Mouse (Mus musculus) v-Abl transformed pro-B cells (cell line): Measurements from ENCODE around the gene Ptpn1.

ENCODE experiments used
- in situ Hi-C, 2 experiments: fragments of 400-800 bp; cut with MboI; formaldehyde crosslinking; loops; one replicate each; pipeline ENCODE4 v1.15.1; 2025; ENCODE audit not compliant: unreplicated experiment in 2 of 2

Ptpn1 gene

DNA sequence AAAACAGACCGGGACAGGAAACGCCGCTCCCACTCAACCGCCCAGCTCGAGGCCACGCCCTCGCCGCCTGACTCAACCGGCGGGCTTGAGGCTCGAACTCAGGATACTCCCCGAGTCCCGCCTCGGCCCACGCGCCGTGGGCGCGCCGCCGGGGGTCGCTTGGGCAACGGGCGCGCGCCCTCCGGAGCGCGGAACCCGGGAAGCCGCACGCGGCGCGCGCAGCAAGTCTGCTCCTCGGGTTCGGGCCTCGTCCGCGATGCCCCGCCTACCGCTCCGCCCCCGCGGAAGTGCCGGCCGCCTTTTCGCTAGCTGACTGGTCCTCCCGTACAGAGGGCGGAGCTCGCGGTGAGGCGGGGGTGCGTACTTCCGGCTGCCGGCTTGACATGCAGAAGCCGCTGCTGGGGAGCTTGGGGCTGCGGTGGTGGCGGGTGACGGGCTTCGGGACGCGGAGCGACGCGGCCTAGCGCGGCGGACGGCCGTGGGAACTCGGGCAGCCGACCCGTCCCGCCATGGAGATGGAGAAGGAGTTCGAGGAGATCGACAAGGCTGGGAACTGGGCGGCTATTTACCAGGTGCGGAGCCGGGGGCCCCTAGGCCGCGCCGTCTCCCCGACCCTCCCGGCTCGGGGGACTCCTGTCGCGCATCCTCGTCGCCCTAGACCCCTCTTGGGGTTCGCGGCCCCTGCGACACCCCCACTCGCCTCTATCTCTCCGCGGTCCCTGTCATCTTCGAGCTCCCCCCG, at the start of gene Ptpn1:
Ptpn1 (plus strand) TSS at position 73 of the 742 bp plus-strand sequence.
- in situ Hi-C loops = no loop called here

DNA sequence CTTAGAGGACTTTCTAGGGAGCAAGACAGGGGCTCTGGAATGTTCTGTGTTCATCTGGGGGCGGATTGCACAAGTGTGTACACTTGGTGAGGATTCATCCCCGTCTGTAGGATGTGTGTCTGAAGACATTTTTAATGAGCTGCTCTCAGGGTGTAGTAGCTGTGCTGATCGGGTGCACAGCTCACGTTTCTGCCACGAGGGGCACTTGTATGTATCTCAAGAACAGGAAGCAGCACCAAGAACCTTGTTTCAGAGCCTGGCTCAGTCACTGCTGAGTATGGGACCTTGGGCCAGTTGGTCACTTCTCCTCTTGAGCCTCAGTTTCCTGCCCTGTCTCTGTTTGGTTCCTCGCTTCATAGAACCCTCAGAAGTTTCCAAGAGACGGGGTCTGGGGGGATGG, 45.4 kb upstream of the Ptpn1 start:
- in situ Hi-C loops = loop anchor here (5.0 to 25.0 kb wide), 2 partner anchors 354 to 551 kb away; no protein-coding TSS in a partner anchor

DNA sequence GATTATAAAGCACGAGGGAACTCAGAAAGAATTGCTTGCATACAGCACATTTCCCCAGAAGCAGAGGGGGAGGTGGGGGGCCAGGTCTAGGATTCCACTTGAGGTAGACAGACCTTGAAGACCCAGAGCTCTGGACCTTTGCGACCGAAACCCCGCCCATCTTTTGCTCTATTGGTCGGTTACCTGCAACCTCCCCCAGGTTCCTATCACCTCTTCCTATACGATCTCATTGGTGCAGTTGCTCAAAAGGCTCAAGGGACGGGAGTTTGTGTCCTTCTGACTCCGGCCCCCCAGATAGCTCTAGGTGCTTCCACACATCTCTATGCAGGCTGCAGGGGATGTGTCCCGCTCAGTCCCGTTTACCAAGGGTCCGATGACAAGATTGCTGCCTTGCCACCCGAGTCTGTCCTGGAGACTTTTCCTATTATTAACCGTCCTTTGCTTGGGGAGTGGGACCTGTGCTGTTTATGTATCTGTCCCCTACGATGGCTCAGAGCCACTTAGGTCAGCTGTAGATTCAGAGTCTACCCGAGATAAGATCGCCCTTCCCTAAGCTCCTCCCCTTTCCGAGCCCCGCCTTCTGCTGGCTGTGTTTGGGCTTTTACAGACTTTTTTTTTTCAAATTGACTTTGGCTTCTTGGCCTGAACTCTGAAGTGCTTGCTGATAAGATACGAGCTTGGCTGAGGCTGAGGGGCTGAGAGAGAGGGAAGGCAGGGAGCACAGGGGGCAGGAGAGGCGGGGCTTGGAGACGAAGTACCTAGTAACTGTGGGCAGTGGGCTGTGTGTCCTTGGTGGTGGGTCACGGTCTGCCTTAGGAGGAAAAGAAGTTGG, 44.1 kb upstream of the Ptpn1 start:
- in situ Hi-C loops = loop anchor here (5.0 to 25.0 kb wide), 2 partner anchors 355 to 550 kb away; no protein-coding TSS in a partner anchor

DNA sequence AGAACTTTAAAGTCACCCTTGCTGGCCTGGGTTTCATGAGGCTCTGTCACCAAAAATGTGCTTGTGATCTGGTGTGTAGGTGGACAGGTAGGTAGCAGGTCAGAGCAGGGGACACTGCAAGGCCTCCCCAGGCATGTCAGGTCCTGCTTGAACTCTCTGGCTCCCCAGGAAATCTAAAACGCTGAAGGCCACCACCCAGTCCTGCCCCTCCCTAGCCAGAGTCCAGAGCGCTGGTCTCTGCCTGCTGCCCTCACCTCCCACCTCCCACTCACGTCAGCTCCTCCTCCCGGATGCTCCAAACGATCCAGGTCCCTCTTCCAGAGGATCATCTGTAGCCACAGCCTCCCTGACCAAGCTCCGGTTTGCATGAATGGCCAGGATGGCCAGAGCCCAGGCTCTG, 43.0 kb upstream of the Ptpn1 start:
- in situ Hi-C loops = loop anchor here (5.0 to 25.0 kb wide), 2 partner anchors 357 to 548 kb away; no protein-coding TSS in a partner anchor

DNA sequence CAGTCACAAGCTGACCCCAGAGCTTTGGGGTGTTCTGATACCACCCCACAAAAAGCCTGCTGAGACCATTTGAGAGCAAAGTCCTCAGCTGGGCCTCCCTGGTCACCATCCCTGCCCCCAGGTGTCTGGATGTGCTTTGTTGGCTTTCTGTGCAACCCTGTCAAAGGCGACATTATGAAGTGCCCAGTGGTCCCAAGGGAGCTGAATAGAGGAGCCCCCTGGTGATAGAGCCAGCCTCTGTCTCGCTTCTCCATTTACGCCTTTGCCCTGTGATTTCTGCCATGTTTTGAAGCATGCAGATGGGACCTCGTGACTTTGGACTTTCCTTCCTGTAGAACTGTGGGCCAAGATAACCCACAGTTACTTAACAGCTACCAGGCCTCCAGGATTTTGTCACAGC, 42.0 kb upstream of the Ptpn1 start:
- in situ Hi-C loops = loop anchor here (5.0 to 25.0 kb wide), 3 partner anchors 205 to 547 kb away; no protein-coding TSS in a partner anchor

DNA sequence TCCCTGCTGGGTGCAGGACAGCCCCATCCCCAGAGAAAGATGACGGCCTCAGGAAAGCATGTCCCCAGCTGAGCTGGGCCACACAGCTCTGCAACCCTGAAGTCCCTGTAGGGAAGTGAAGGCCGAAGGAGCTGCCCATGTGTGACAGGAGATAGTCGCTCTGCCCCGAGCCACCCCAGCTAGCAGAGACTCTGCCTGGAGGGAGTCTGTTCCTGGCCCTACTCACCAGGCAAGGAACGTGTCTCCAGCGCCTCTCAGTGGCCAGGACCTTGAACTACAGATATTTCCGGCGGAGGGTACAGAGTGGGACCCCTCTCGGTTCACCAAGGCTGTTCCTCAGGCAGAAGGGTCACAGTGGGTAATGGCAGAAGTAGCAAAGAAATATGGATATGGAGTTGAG, 39.9 kb upstream of the Ptpn1 start:
- in situ Hi-C loops = loop anchor here (10.0 to 25.0 kb wide), 2 partner anchors 203 to 545 kb away; no protein-coding TSS in a partner anchor

DNA sequence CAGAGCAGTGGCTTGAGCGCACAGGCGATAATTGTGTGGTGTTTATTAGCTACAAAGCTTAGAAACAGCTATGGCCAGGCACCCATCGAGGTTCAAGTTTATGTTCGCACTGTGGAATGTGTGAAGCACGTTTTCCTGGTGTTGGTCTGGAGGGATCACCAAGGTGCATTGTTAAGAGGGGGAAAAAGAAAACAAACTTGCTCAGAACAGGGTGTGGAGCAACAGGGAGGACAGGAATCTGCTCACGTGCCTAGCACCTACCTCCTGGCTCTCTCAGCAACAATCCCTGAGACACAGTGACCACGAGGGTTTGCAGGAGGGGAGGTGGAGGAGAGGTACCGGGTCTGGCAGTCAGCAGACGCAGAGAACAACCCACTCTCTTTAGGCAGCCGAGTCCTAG, 38.2 kb upstream of the Ptpn1 start:
- in situ Hi-C loops = loop anchor here (10.0 to 25.0 kb wide), 2 partner anchors 201 to 544 kb away; no protein-coding TSS in a partner anchor

DNA sequence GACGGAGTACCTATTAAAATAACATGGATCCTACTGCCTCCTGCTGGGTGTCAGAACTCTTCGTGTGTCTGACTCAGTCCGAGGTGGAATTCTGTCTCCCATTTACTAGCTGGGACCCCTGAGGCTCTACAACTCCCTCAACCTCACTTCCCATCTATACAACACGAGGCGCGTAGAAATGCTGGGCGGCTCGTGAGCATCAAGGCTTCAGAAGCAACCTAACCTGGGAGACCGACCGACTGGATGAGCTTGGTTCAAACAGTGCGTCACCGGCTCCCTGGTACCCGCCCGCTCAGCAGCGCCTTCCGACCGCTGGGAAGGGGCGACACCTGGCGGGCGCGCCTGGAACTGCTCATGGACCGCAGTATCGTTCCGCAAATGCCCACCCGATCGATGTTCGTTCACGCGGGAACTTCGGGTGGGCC, 36.9 kb upstream of the Ptpn1 start:
- in situ Hi-C loops = loop anchor here (5.0 to 25.0 kb wide), 5 partner anchors 117 to 542 kb away; partner anchors contain the start of genes Cebpb (in 2 of the 2), Ripor3 (in 2 of the 2) and Tmem189 (in 2 of the 2)

DNA sequence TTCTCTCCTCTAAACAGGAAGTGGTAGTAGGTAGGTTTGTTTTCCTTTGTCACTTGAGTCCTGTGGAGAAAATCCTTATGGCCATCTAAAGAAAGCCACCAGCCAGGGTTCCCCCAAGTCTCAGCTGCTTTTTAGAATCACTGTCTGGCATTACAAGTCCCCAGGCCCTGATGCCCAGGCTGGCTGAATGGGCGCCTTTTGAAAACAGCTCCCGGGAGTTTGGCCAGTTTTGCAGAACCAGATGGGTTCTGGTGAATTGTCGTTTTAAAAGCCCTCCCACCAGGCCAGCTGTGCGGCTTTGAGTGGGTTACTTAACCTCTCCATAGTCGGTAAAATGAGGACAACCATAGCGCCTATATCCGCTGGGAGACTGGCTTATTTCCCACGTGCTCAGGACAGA, 34.0 kb upstream of the Ptpn1 start:
- in situ Hi-C loops = loop anchor here (5.0 to 25.0 kb wide), 5 partner anchors 114 to 539 kb away; partner anchors contain the start of genes Cebpb (in 2 of the 2), Ripor3 (in 2 of the 2) and Tmem189 (in 2 of the 2)

DNA sequence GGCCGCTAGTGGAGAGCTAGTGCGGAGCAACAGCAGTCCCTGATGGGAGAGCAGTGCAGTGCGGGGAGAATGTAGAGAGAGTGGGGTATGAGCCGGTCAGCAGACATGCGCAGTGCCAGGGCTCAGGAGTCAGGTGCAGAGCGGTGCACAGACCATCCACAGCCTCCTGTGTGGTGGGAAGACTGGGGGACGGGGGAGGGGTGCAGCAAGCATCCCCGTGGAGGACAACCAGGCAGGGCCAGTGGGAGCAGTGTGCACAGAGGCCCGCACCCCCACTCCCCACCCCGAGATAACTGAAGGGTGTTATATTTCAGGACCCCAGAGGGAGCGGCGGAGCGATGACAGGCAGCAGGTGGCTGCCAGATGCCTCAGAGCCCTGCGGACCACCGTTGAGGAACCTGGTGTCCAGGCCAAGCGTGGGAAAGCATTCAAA, 31.9 kb upstream of the Ptpn1 start:
- in situ Hi-C loops = loop anchor here (5.0 to 25.0 kb wide), 6 partner anchors 112 to 537 kb away; partner anchors contain the start of genes Cebpb (in 2 of the 2), Ripor3 (in 2 of the 2) and Tmem189 (in 2 of the 2)

DNA sequence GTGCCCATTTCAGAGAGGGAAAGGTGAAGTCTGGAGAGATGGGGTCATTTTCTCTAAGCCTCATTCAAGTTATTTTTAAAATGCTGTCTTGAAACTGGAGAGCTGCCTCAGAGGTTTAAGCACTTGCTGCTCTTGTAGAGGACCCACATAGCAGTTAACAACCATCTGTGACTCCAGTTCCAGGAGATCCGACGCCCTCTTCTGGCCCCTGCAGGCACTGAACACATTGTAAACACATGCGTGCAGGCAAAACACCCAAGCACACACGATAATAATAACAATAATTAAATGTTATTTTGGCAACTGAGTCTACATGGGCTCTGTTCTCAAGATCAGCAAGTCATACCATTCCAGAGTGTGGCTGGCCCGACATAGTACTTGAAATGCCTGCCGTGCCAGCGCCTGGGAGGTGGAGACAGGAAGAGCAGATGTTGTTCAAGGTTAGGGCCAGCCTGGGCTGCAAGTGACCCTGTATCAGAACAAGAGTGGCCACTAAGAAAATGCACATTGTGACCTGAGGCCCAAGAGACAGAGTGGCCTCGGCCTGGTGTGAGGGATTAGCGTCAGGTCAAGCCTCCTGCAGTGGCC, 29.6 kb upstream of the Ptpn1 start:
- in situ Hi-C loops = loop anchor here in 1 of 2 experiments (5.0 kb wide), 1 partner anchor 370 kb away; no protein-coding TSS in a partner anchor

DNA sequence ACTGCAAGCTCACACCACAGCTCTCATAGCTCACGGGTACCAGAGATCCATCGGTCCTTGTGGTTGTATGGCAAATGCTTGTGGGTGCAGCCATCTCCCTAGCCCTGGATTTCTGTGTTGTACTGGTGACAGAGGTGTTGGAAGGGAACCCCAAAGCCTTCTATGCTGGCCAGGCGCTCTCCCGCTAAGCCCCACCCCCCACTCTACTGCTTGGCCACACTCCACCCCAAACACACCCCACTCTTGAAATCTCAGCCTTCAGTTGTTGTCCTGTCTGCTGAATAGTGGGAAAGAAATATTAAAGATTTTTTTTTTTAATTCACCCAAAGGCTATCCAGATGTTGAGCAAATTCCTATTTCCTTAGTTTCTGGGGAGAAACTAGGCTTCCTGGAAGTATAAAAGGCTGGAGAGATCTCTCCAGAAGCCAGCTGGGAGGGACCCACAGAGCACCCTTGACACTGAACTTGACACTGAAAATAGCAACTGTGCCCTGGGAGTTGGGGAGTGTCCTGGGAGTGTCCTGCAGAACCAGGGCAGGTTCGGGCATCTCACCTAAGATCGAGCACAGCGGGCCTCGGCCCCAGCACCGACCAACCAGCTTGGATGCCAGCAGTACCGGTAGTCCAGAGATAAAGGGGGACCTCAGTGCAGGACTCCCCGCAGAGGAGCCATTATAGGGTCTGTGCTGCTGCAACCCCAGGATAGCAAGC, 28.5 kb upstream of the Ptpn1 start:
- in situ Hi-C loops = loop anchor here in 1 of 2 experiments (5.0 kb wide), 1 partner anchor 371 kb away; no protein-coding TSS in a partner anchor

DNA sequence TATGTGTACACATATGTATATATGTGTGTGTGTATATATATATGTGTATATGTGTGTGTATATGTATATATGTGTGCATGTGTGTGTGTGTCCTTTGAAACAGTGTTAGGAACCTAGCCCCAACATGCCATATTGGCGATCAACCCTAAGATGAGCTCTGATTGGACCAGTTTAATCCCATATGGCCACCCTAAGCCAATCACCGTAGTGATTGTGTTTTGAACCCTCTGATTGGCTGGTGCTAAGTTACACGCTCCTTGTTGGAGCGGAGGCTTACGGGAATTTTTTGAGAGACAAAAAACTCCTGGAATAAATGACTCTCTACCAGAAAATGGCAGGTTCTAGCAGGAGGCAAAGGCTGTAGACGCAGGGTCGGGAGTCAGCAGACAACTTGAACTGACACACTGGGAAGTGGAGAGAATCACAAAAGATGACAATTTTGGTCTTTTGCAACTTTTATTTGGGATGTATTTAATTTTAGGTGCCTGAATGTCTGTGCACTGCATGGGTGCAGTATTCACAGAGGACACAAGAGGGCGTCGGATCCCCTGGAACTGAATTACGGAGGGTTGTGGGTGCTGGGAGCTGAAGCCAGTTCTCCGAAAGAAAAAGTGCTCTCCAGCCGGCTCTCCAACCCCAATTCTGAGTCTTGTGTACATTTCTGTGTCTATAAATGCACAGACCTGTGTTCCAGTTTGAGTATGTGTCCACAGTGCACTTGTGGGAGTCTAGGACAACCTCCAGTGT, 27.1 kb upstream of the Ptpn1 start:
- in situ Hi-C loops = loop anchor here in 1 of 2 experiments (5.0 kb wide), 1 partner anchor 372 kb away; no protein-coding TSS in a partner anchor

DNA sequence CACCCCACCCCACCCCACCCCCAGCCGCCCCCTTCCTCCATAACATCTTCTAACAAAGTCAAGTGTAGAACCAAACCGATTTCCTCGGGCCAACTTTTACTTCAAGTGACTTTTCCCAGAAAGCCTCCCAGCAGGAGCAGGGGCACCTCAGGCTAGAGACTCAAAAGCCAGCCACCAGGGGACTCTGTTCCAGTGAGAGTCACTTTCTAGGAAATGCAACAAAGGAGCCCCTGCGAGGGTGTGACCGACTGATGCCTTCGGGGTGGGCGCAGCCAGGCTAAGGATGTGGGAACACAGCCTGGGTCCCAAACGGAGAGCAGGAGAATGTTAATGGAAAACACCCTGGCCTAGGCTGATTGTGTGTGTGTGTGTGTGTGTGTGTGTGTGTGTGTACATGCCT, 26.3 kb upstream of the Ptpn1 start:
- in situ Hi-C loops = no loop called here

DNA sequence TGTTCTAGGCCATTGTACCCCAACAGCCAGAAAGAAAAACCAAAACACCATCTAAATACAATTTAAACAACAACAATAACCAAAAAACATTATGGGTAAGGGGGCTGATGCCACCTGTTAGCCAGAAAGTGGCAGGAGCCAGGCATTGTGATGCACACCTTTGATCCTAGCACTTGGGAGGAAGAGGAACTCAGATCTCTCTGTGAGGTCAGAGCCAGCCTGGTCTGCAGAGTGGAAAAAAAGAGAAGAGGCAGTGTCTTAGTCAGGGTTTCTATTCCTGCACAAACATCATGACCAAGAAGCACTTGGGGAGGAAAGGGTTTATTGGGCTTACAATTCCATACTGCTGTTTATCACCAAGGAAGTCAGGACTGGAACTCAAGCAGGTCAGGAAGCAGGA, 25.1 kb upstream of the Ptpn1 start:
- in situ Hi-C loops = no loop called here

DNA sequence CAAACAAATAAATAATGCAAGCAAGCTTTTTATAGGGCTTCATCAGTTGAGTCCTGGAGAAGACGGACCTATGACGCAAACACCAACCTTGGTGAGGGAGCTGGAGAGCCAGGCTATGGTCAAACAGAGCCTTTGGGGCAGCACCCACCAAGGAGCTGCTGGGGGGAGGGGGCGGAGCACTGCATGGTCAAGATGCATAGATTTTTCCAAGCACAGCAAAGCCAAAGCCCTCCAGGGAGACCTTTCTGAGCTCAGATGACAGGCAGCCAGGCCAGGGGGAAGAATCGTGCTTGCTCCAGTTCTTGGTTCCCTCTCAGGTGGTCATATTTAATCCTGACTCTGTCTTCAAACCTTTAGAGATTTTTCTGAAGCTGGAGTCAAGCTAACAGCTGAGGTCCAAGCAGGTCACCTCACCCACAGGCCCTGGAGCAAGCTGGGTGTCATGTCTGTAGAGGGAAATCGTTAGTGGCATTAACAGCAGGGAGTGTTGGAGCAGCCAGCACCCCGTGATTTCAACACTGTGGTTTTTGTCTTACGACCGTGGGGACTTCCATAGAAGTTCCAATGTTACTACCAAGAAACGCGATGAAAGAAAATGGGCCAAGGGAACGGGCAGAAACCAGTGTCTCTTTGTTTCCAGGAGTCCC, 22.2 kb upstream of the Ptpn1 start:
- in situ Hi-C loops = no loop called here

DNA sequence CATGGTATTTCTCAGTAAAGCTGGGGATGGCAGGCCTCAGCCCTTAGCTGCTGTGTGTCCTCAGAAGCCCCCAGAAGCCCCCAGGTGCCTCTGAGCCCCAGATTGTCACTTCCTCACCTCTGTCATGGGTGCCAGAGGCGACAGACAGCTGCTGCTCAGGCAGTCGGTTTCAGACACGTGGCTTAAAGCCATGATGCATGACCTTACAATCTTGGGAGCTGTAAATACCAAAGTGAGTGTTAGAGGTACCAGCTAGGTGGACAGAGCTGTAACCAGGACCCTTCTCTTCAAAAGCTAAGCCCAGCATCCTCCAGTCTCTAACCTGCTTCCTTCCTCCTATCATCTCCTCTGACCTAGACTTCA, 21.7 kb upstream of the Ptpn1 start:
- in situ Hi-C loops = no loop called here

DNA sequence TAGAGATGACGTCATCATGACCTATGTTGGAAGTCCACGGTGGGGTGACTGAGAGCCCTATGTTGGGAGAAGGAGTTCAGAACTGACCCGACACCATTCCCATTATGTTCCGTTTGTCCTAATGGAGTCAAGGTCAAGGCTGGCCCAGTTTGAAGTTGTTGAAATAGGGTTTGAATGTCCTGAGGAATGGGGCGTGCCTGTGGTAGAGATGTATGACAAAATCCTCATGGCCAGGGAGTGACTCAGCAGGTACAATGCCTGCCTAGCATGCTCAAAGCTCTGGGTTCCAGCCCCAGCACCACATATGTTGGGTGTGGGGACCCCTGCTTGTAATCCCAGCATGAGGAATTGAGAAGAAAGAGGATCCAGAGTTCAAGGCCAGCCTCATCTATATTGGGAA, 20.3 kb upstream of the Ptpn1 start:
- in situ Hi-C loops = no loop called here
